Mouse (Mus musculus) E14TG2a.4 (cell line): ENCODE results near the gene Spast.
A peak's percentile ranks its signal among the peaks of the same experiment; 100 is the strongest.

ENCODE experiments used
- H3K27me3 ChIP-seq: 2 replicates; pipeline ENCODE4 v1.6.1; 2014; ENCODE audit warnings: low read length, control low read depth; ENCODE audit not compliant: insufficient read depth
- H3K36me3 ChIP-seq: 2 replicates; pipeline ENCODE4 v1.6.1; 2014; ENCODE audit warnings: low read length, control low read depth; ENCODE audit not compliant: insufficient read depth
- H3K4me1 ChIP-seq: replicated peaks from 2 replicates; pipeline ENCODE4 v1.6.1; 2014; ENCODE audit warnings: low read depth, low read length, control low read depth
- H3K4me3 ChIP-seq: replicated peaks from 2 replicates; pipeline ENCODE4 v1.5.1; 2014; ENCODE audit warnings: mild to moderate bottlenecking, low read length
- H3K9me3 ChIP-seq: 2 replicates; pipeline ENCODE4 v1.6.1; 2014; ENCODE audit warnings: low read length, control low read depth
- CTCF ChIP-seq: conservative IDR thresholded peaks from 2 replicates; pipeline ENCODE4 v1.5.1; 2014; ENCODE audit warnings: low read length
- NANOG ChIP-seq: IDR thresholded peaks from 2 replicates; pipeline ENCODE4 v1.6.1; 2014; ENCODE audit warnings: borderline replicate concordance, low read length, mixed read lengths
- POU5F1 ChIP-seq: IDR thresholded peaks from 2 replicates; pipeline ENCODE4 v1.6.1; 2014; ENCODE audit warnings: low read length, borderline replicate concordance

The Spast gene

DNA sequence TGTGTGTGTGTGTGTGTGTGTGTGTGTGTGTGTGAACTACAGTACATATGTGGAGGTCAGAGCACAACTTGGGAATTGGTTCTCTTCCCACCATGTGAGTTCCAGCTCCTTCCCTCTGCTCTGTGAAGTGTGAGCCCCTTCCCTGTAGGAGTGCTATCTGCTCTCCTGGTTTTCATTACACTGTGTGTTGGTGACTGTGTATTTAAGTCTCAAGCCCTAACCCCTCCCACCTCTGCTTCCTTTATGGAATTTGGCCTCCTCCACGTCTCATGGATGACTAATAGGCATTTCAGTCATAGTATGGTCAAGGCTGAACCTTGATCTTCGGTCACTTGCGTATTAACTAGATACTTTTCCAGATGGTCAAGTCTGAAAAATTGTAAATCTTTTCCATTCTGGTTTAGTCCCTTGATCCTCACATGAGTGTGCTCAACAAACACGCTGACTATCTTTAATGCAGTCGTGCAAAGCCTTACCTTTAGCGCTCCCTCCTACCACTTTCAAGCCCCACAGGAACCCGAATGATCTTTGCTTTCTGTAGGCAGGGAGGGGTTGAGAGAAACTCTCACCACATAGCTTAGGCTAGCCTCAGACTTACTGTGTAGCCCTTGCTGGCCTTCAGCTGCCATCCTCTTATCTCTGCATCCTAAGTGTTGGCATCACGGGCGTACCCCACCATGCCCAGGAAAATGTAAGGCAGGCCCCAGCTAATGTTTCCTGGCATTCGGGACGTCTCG lies 63.9 kb downstream of the Spast start:
- peaks cover 60% of the 10 kb centered on the region for H3K36me3 ChIP-seq
- H3K9me3 ChIP-seq, result no peaks in the 10 kb centered on the region
- no peak overlapping the region for H3K4me3 ChIP-seq
- TF ChIP-seq POU5F1 (no peak), CTCF (no peak), NANOG (no peak)
- no peaks in the 10 kb centered on the region for H3K27me3 ChIP-seq
- peaks cover 5% of the 10 kb centered on the region for H3K4me1 ChIP-seq

DNA sequence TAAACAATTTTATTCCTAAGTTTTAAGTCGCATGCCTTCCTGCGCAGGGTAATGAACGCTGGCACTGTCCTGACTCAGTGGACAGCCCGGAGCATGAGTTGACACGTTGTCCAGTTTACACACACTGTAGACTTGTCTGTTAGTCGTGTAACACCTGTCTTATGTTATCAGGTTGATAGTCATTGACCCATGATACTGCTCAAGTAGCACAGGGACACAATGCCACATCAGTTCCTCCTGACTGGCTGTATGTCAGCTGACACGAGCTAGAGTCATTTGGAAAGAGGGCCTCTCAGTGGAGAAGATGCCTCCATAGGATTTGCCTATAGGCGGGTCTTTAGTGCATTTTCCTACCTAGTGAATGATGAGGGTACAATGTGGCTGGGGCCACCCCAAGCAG lies 67.7 kb downstream of the Spast start:
- Histone ChIP-seq H3K36me3 (peaks cover 73% of the 10 kb centered on the region), H3K9me3 (no peaks in the 10 kb centered on the region), H3K27me3 (no peaks in the 10 kb centered on the region), H3K4me3 (no peak overlapping the region), H3K4me1 (peaks cover 5% of the 10 kb centered on the region)
- no peak for TF ChIP-seq NANOG
- TF ChIP-seq POU5F1, result no peak
- no peak for TF ChIP-seq CTCF

DNA sequence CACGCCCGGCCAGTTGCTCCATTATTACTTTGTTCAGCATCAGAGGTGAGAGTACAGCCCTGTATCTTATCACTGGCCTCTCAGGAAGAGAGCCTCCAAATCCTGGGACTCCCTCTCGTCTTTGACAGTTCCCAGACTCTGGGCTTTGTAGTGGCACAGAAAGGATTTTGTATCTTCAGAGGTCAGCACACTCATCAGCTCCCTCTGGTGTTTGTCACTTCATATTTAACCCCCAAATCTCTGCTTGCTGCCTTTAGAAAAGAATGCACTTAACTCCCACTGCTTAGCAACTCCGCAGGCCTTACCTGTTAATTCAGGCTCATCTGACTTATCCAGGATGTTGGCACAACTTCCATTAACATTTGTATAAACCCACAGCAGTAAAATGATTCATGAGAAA lies 70.9 kb downstream of the Spast start:
- peaks cover 70% of the 10 kb centered on the region for H3K36me3 ChIP-seq
- no peaks in the 10 kb centered on the region for H3K9me3 ChIP-seq
- peaks cover 4% of the 10 kb centered on the region for H3K4me1 ChIP-seq
- H3K4me3 ChIP-seq, result no peak overlapping the region
- no peaks in the 10 kb centered on the region for H3K27me3 ChIP-seq
- TF ChIP-seq POU5F1 (no peak), CTCF (peak; percentile 20), NANOG (no peak)

DNA sequence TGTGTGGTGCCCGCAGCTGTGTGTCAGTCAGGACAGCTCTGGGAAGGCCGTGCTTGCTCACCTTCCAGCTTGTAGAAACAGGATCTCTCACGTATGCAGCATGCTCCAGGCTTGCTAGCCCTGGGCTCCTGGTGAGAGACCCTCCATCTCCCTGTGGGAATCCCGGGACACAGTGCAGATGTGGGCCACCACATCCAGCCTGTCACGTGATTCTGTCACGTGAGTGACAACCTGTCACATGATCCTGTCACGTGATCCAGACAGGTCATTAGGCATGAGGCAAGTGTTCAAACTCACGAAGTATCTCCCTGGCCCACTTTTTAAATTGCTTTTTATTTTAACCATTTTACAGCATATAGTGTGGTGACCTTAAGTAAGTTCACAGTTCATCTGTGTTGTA lies 74.5 kb downstream of the Spast start:
- H3K4me1 ChIP-seq, result peaks cover 25% of the 10 kb centered on the region
- TF ChIP-seq NANOG (no peak), POU5F1 (no peak), CTCF (no peak)
- H3K27me3 ChIP-seq, result no peaks in the 10 kb centered on the region
- peaks cover 70% of the 10 kb centered on the region for H3K36me3 ChIP-seq
- no peaks in the 10 kb centered on the region for H3K9me3 ChIP-seq
- H3K4me3 ChIP-seq, result no peak overlapping the region

DNA sequence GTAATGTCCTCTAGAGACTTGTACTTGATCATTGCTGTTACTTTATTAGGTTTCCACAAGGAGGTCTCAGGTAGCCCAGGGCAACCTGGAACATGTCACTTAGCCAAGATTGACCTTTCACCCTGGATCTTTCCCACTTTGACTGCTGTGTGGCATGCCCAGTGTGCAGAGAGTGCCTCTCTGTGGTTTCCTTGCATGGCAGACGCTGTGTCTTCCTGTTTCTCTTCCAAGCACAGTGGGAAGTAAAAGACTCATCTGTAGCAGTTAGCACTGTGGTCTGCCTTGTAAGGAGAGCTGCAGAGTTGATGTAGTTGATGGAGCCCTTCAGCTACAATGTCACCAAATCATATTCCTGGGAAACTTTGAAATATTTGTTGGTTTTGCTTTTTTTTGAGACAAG lies 75.9 kb downstream of the Spast start:
- peaks cover 76% of the 10 kb centered on the region for H3K36me3 ChIP-seq
- H3K9me3 ChIP-seq, result no peaks in the 10 kb centered on the region
- no peak overlapping the region for H3K4me3 ChIP-seq
- no peak for TF ChIP-seq POU5F1
- no peak for TF ChIP-seq CTCF
- TF ChIP-seq NANOG, result no peak
- H3K27me3 ChIP-seq, result no peaks in the 10 kb centered on the region
- peaks cover 34% of the 10 kb centered on the region for H3K4me1 ChIP-seq

DNA sequence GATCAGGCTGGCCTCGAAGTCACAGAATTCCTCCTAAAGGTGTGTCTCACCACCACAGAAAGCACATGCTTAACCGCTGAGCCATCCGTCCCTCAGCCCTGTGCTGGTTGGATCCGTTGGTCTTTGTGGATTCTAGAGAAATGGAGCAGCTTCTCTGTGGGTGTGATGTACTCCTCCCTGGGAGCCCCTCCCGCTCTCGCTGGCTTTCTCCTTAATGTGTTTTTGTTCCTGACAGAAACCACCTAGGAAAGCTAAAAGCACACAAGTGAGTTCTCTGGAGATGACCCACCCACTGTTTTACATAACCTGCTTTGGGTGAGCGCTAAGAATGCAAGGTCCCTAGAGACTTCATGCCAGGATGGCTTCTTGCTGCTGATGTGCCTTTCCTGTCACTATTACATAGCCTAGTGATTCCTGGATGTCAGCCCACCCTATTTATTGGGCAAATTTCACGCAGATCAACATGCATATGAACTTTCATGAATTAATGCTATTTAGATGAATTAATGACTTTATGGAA lies 78.1 kb downstream of the Spast start:
- no peaks in the 10 kb centered on the region for H3K27me3 ChIP-seq
- no peak overlapping the region for H3K4me3 ChIP-seq
- H3K4me1 ChIP-seq, result peaks cover 44% of the 10 kb centered on the region
- TF ChIP-seq NANOG (no peak), CTCF (no peak), POU5F1 (no peak)
- H3K9me3 ChIP-seq, result no peaks in the 10 kb centered on the region
- H3K36me3 ChIP-seq, result peaks cover 74% of the 10 kb centered on the region

DNA sequence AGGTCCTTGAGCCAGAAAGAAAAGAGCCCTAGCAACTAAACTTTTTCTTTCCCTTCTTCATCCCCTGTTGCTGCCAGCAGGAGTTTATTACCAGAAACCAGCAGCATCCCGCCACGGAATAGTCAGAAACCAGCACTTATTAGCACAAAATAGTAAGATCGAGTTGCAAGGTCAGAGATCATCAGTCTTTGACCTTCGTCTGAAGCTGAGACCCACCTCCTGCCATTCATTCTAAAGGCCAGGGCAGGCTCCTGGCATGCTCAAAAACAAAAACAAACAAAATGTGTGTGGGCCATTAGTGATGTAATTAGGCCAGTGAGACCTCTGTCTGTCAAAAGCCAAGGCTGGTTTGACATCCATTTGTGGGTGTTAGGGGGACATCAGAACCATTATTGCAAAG lies 79.4 kb downstream of the Spast start:
- Histone ChIP-seq H3K4me1 (peaks cover 44% of the 10 kb centered on the region), H3K9me3 (no peaks in the 10 kb centered on the region), H3K4me3 (no peak overlapping the region), H3K36me3 (peaks cover 75% of the 10 kb centered on the region), H3K27me3 (no peaks in the 10 kb centered on the region)
- no peak for TF ChIP-seq NANOG
- TF ChIP-seq CTCF, result no peak
- TF ChIP-seq POU5F1, result no peak

DNA sequence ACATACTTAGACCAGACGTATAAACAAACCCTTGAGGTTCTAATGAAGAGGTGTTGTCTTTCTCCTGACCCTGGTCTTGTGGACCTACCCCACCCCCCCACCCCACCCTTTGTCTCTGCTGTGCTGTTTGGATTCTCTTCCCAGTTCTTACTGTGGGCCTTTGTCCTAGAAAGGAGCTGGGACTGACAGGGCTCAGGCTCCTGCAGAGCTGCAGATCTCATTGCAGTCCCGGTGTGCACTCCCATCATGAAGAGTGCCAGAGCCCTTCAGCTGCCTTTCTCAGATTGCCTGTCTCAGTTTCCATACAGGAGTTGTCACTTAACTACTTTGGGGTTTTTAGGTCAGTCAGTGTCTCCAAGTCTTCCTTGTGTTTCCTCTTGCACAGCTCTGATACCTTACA lies 81.9 kb downstream of the Spast start:
- Histone ChIP-seq H3K4me3 (no peak overlapping the region), H3K36me3 (peaks cover 77% of the 10 kb centered on the region), H3K27me3 (no peaks in the 10 kb centered on the region), H3K9me3 (no peaks in the 10 kb centered on the region), H3K4me1 (peaks cover 40% of the 10 kb centered on the region)
- TF ChIP-seq NANOG (no peak), POU5F1 (no peak), CTCF (no peak)

DNA sequence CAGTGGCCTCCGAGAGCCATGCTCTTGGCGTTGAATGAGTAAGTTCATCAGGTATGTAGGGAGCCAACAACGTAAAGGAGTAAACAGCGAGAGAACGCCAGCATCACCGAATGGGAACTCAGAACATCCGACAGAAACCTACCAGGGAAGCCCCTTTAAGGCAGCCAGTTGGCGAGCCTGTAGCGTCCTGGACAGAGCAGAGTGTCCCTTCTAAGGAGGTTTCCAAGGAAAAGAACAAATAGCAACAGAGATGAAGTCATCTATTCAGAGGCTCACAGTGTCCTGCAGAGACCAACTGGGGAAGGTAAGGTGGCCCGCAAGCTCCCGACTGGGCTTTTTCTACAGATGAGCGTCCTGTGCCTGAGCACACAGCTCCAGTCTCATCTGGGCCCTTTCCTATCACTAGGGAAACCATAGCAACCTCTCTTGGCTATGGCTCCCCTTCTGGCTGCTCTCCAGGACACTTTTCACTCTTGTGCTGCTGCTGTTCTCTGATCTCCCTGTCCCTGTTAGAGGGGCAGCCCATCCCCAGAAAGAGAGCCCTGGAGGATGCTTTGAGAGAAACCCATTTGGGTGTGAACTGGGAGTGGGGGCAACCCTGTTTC lies 85.7 kb downstream of the Spast start:
- H3K4me3 ChIP-seq, result no peak overlapping the region
- H3K27me3 ChIP-seq, result no peaks in the 10 kb centered on the region
- H3K36me3 ChIP-seq, result peaks cover 69% of the 10 kb centered on the region
- no peak for TF ChIP-seq POU5F1
- TF ChIP-seq NANOG, result no peak
- no peak for TF ChIP-seq CTCF
- H3K9me3 ChIP-seq, result no peaks in the 10 kb centered on the region
- peaks cover 18% of the 10 kb centered on the region for H3K4me1 ChIP-seq
